Mouse (Mus musculus): ENCODE measurements around the gene Lhx5.

Gene Lhx5

GRCm38 (mm10) chr5:120432486-120433015 is 1.1 kb downstream of the Lhx5 start:
- no peak for DNase-seq (ENCODE audit: low spot score in 2 of 2)

DNA sequence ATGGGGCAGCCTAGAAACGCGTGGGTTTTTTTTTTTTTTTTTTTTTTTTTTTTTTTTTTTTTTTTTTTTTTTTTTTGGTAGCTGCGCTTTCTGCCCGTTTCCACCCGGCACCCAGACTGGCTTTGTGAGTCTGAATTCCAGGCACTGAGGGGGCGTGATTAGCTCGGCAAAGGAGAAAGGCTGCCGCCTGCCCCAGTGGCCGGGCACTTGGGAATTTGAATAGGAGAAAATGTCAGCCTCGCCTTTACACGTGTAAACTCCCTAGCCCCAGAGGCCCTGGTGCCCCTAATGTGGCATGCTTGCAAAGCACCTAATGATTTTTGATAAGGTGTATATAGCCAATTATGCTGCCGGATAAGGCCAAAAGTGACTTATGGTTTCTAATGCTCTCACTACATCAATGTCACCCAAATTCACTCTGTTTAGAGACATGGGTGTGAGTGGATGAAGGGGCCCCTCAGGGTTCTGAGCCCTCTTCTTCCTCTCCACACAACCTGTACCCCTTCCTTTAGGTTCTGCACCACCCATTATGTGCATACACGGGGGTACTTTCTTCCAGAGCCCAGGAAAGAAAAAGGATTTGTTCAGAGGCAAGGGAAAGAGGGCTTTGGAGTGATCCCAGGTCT is 1.7 kb downstream of the Lhx5 start:
- no peak for DNase-seq (ENCODE audit: low spot score in 2 of 2)

DNA sequence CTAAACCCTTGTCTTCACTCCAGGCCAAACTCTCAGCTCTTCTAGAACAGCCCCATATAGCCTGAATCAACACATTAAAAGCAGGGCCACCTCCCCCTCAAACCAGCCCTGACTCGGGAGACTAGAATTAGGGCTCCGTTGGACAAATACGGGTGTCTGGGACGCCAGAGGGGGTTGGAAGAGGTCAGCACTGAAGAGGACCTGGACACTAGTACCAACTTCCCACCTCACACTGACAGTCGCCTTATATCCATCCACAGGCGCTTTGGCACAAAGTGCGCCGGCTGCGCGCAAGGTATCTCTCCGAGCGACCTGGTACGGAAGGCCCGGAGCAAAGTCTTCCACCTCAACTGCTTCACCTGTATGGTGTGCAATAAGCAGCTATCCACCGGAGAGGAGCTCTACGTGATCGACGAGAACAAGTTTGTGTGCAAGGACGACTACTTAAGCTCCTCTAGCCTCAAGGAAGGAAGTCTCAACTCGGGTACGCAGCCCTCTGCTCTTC is 2.8 kb downstream of the Lhx5 start:
- DNase-seq (ENCODE audit: low spot score in 2 of 2): no peak

GRCm38 (mm10) chr5:120435006-120435681 is 3.6 kb downstream of the Lhx5 start:
- no peak for DNase-seq (ENCODE audit: low spot score in 2 of 2)

GRCm38 (mm10) chr5:120435731-120436501 is 4.4 kb downstream of the Lhx5 start:
- DNase-seq (ENCODE audit: low spot score in 2 of 2): no peak

DNA sequence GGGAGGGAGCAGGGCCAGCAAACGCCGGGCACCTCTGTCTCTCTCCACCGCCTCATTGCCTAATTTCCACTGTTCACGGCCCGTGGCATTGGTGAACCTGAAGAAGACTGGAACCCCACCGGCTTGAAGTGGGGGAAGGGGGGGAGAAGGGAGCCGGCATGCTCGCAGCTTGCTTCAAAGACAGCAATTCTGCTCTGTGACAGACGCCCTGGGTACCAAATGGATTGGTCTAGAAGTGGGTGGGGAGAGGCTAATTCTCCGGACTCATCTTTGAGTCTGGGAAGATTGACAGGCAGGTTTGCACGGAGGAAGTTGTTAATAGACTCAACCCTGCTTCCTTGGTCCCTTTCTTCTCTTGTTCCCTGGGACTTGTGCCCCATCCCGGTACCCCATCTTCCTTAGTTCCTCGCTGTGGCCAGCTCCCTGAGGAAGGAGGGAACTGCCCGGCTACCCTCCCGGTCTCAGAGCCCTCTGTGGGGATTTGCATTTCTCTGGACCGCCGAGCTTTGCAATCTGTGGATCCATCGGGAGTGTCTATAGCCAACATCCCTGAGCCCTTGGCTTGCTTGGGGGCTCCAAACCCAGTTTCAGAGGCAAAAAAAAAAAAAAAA is 5.5 kb downstream of the Lhx5 start:
- no peak for DNase-seq (ENCODE audit: low spot score in 2 of 2)

- DNase-seq (ENCODE audit: low spot score in 2 of 2): no peak
These were observed 6.0 kb downstream of the Lhx5 start for GRCm38 (mm10) chr5:120437539-120437938.

GRCm38 (mm10) chr5:120437986-120438385 is 6.5 kb downstream of the Lhx5 start:
- no peak for DNase-seq (ENCODE audit: low spot score in 2 of 2)

DNA sequence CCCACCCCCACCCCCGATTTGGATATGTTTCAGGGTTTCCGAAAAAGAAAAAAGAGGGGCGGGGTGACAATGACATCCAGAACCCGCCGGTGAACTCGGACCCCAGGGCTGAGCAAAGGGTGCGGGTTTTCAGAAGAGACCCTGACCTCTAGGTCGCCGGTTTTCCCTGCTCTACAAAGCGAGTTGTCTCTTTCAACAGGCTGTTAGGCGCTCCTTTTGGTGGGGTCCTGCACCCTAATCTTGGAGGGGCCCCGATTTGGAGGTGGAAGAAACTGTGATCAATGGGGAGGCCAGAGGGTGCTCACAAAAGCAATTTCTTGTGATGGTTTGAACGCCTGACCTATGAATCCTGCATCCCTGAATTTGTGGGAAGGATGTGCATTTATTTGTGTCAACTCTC is 7.0 kb downstream of the Lhx5 start:
- DNase-seq (ENCODE audit: low spot score in 2 of 2): no peak

- peak in 1 of 2 experiments; percentile 63 for DNase-seq (ENCODE audit: low spot score in 2 of 2)
These were observed 7.7 kb downstream of the Lhx5 start for GRCm38 (mm10) chr5:120438991-120439710.

DNA sequence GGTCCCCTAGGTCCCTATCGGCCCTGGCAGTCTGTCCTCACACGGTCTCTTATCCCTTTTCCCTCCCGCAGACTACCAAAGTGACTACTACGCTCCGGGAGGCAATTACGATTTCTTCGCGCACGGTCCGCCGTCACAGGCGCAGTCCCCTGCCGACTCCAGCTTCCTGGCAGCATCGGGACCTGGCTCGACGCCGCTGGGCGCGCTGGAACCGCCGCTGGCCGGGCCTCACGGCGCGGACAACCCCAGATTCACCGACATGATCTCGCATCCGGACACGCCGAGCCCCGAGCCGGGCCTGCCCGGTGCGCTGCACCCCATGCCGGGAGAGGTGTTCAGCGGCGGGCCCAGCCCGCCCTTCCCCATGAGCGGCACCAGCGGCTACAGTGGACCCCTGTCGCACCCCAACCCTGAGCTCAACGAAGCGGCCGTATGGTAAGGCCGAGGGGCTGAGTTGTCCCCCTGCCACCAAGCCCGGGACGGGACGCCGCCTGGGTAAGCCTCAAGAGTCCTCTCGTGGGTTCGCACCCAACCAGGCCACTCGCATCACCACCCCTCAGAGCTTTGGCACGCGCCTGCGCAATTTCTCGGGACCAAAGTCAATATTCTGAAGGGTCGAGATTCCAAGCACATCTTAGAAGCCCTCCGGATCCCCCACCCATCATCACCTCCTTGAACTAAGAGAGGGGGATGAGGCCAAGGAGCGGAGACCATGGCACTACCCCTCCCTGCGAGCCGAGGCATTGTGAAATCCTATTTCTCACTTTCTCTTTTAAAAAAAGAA is 8.6 kb downstream of the Lhx5 start:
- peak in 1 of 2 experiments; percentile 26 for DNase-seq (ENCODE audit: low spot score in 2 of 2)

DNA sequence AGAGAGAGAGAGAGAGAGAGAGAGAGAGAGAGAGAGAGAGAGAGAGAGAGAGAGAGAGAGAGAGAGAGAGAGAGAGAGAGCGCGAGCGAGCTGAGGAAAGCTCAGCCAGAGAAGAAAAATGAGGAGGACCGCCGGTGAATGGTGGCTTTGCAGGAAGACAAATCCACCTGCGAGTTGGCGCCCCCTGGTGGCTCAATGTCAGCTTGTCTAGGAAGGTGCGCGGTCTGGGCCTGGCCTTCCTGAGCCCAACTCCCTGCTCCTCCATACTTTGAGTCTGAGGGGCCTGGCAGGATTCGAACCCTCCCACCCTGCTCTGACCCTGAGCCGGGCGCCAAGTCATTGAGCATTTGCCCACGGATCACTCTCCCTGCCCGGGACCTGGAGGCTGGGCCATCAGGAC is 9.2 kb downstream of the Lhx5 start:
- DNase-seq (ENCODE audit: low spot score in 2 of 2): peak; percentile 93 to 98

GRCm38 (mm10) chr5:120447305-120447704 is 15.8 kb downstream of the Lhx5 start:
- DNase-seq (ENCODE audit: low spot score in 2 of 2): no peak

- no peak for DNase-seq (ENCODE audit: low spot score in 2 of 2)
These were observed 23.3 kb downstream of the Lhx5 start for GRCm38 (mm10) chr5:120454756-120455337.

DNA sequence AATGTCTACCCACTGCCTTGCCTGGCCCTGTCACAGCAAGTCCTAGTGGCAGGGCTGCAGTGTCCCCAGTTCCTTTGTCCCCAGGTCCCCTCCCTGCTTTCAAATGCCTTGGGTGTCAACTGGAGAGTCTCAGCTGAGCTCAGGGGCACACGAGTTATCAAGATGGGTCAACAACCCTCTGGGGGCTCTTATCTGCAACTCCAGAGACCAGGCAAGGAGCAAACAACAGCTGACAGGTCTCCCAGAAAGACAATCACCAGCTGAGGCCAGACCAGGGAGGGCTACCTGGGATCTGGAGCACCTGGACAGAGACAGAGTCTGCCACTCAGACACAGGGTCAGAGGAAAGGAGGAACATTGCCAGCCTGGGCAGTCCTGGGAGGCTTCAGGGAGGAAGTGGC is 24.8 kb downstream of the Lhx5 start:
- no peak for DNase-seq (ENCODE audit: low spot score in 2 of 2)

GRCm38 (mm10) chr5:120456841-120457554 is 25.5 kb downstream of the Lhx5 start:
- no peak for DNase-seq (ENCODE audit: low spot score in 2 of 2)

GRCm38 (mm10) chr5:120457628-120458027 is 26.1 kb downstream of the Lhx5 start:
- peak; percentile 66 to 86 for DNase-seq (ENCODE audit: low spot score in 2 of 2)

DNA sequence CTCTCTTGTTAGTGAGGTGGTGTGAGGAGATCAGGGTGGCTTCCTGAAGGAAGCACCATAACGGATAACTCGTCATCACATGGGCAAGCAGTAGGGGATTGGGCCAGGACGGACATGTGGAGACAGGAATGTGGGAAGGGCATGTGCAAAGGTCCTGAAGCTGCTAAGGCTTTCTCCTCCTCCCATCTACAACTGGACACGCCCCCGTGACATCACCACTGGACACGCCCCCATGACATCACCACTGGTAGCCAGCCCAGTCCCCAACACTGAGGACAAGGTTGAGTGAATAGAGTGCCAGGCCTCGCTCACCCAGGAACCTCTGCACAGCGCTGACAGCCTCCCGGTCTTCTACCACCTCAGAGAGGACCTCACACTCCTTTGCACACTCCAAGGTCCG is 27.6 kb downstream of the Lhx5 start:
- no peak for DNase-seq (ENCODE audit: low spot score in 2 of 2)

DNA sequence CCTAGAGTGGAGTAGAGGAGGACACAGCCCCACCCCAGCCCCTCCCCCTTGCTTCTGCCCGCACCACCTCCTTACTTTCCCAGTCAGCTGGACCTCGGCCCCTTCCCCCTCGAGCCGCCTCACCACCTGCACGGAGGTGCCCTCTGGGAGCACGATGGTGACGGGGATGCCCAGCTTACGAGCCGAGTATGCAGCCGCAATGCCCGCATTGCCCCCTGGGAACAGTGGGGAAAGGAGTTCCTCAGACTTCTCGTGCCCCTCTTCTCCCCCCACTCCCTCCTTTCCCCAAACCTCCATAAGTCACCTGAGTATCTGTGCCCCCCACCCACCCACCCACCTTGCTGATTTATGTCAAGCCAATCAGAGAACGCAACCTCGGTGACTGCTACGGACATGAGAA is 30.4 kb downstream of the Lhx5 start:
- no peak for DNase-seq (ENCODE audit: low spot score in 2 of 2)
